Mouse (Mus musculus) heart, adult 8-10 months (tissue): Measurements from ENCODE around the gene Vmn1r229. TPM values are rescaled to one million over a fixed set of nuclear protein-coding genes. Genes with fewer than 3 reads are reported as not detected.

Source experiments
- DNase-seq: peaks from one replicate; pipeline ENCODE4 v3.0.0; 2022; ENCODE audit warnings: low spot score
- total RNA-seq, 4 experiments: library from RNA; stranded (reverse); gene quantifications; 2 replicates each; pipeline ENCODE4 v1.2.4; 2022

Vmn1r229 gene
- total RNA-seq: not detected

GRCm38 (mm10) chr17:20811255-20811654 lies at the start of gene Vmn1r229:
Gene Vmn1r229 (plus strand): TSS chr17:20811555.
- no peak for DNase-seq

GRCm38 (mm10) chr17:20786057-20786456 lies 25.3 kb upstream of the Vmn1r229 start, which contains the start of gene Vmn1r228:
Gene Vmn1r228 (minus strand): TSS chr17:20786157.
- DNase-seq: no peak

GRCm38 (mm10) chr17:20840144-20840543 lies 28.8 kb downstream of the Vmn1r229 start, which contains the start of gene Vmn1r230:
Gene Vmn1r230 (plus strand): TSS chr17:20840444.
- DNase-seq: no peak

Other genes with a start within 250 kb of the Vmn1r229 start
- gene Vmn2r109, start 246.8 kb upstream of the Vmn1r229 start, total RNA-seq: not detected
- gene Vmn2r110, start 215.1 kb upstream of the Vmn1r229 start, total RNA-seq: not detected
- gene Fpr-rs3, start 186.7 kb upstream of the Vmn1r229 start, total RNA-seq: not detected
- gene Vmn1r226, start 128.7 kb upstream of the Vmn1r229 start, total RNA-seq: not detected
- gene Vmn1r227, start 81.7 kb upstream of the Vmn1r229 start, total RNA-seq: not detected
- not detected for gene Vmn1r228, start 25.4 kb upstream of the Vmn1r229 start, total RNA-seq
- gene Vmn1r230, start 28.9 kb downstream of the Vmn1r229 start, total RNA-seq: not detected
- not detected for gene Vmn1r231, start 93.5 kb downstream of the Vmn1r229 start, total RNA-seq
- gene Vmn1r232, start 108.2 kb downstream of the Vmn1r229 start, total RNA-seq: not detected
- gene Ppp2r1a, start 133.8 kb downstream of the Vmn1r229 start, total RNA-seq: 100 to 1,000 TPM; 165 to 207 (median 192) TPM
- gene Vmn1r233, start 184.9 kb downstream of the Vmn1r229 start, total RNA-seq: not detected
- 10 to 100 TPM in 2 of 4 experiments, 1 to 10 TPM in 2; 6.8 to 10.6 (median 8.7) TPM for gene Zfp160, start 197.3 kb downstream of the Vmn1r229 start, total RNA-seq